Mouse (Mus musculus) lung, embryonic 14.5 days (tissue): Measurements from ENCODE around the gene Fahd2a. TPM values are rescaled to one million over a fixed set of nuclear protein-coding genes. Genes with fewer than 3 reads are reported as not detected.

Experiments
- ATAC-seq: fragments of 200-750 bp; cut with Nextera tagmentation; 2 replicates; pipeline ENCODE4 v1.8.0; 2017; ENCODE audit warnings: mild to moderate bottlenecking, moderate TSS enrichment, moderate library complexity; ENCODE audit not compliant: insufficient read depth
- DNase-seq: peaks from one replicate; pipeline ENCODE4 v3.0.0-alpha.2; 2015
- H3K27ac ChIP-seq: fragments of 300-500 bp; sonication (generic); 2 replicates; pipeline ENCODE4 v1.5.1; 2014; ENCODE audit warnings: low read depth, mild to moderate bottlenecking, moderate library complexity
- H3K27me3 ChIP-seq: fragments of 300-500 bp; sonication (generic); 2 replicates; pipeline ENCODE4 v1.6.1; 2014; ENCODE audit warnings: low read length, control low read depth; ENCODE audit not compliant: insufficient read depth
- H3K36me3 ChIP-seq: fragments of 300-500 bp; sonication (generic); 2 replicates; pipeline ENCODE4 v1.6.1; 2014; ENCODE audit warnings: control low read depth; ENCODE audit not compliant: insufficient read depth
- H3K4me1 ChIP-seq: fragments of 300-500 bp; sonication (generic); 2 replicates; pipeline ENCODE4 v1.6.1; 2014; ENCODE audit warnings: antibody characterized with exemption, control low read depth; ENCODE audit not compliant: insufficient read depth
- H3K4me2 ChIP-seq: fragments of 300-500 bp; sonication (generic); 2 replicates; pipeline ENCODE4 v1.6.1; 2014; ENCODE audit warnings: mild to moderate bottlenecking
- H3K4me3 ChIP-seq: fragments of 300-500 bp; sonication (generic); 2 replicates; pipeline ENCODE4 v1.5.1; 2014; ENCODE audit warnings: low read depth, low read length
- H3K9ac ChIP-seq: fragments of 300-500 bp; sonication (generic); 2 replicates; pipeline ENCODE4 v1.6.1; 2014
- H3K9me3 ChIP-seq: fragments of 300-500 bp; sonication (generic); 2 replicates; pipeline ENCODE4 v1.6.1; 2016; ENCODE audit warnings: low read depth, low read length, control low read depth
- CTCF ChIP-seq: IDR thresholded peaks from 2 replicates; pipeline ENCODE4 v1.5.1; 2016; ENCODE audit warnings: antibody characterized with exemption, low read depth
- WGBS: fragments of 180-500 bp; shearing (Covaris S2); extraction: QIAGEN DNeasy Blood & Tissue Kit; methylation state at CpG from one replicate; pipeline ENCODE4 v1.1.7; 2014; 5-methylcytosine and 5-hydroxymethylcytosine counted together
- polyA plus RNA-seq: library from polyadenylated mRNA; unstranded; fragments of >200 nt; fragmentation: Nextera tagmentation; extraction: Ambion mirVana; gene quantifications from 2 replicates; pipeline ENCODE4 v1.2.1, GENCODE M21; 2014

The Fahd2a gene
- polyA plus RNA-seq, 1 experiment from 2014 or later = 25.0 TPM

- H3K36me3 ChIP-seq = peaks cover 15% of the 10 kb centered on the region; the same call in 1 of the 2 replicates
- ATAC-seq (no peak), DNase-seq (no peak)
- no peaks in the 10 kb centered on the region for H3K27me3 ChIP-seq
- 71% methylated on average over 9 of the region's 9 CpGs for WGBS
- no peak overlapping the region for H3K4me3 ChIP-seq
- no peak overlapping the region for H3K27ac ChIP-seq
- no peak overlapping the region for H3K9ac ChIP-seq
- no peaks in the 10 kb centered on the region for H3K9me3 ChIP-seq
- no peak for TF ChIP-seq CTCF
- no peaks in the 10 kb centered on the region for H3K4me1 ChIP-seq
- no peak overlapping the region for H3K4me2 ChIP-seq
Measured at GRCm38 (mm10) chr2:127433487-127434295, 10.7 kb downstream of the Fahd2a start.

- no peak overlapping the region for H3K9ac ChIP-seq
- H3K36me3 ChIP-seq = 0 out of 2 replicates have a peak, but pooled peaks cover 4% of the 10 kb centered on the region
- ATAC-seq (no peak), DNase-seq (peak; percentile 80)
- WGBS = 12% methylated on average over 3 of the region's 3 CpGs
- H3K4me3 ChIP-seq = no peak overlapping the region
- H3K27me3 ChIP-seq = no peaks in the 10 kb centered on the region
- no peaks in the 10 kb centered on the region for H3K4me1 ChIP-seq
- peak; percentile 85 for TF ChIP-seq CTCF
- no peak overlapping the region for H3K27ac ChIP-seq
- H3K9me3 ChIP-seq = no peaks in the 10 kb centered on the region
- H3K4me2 ChIP-seq = no peak overlapping the region
Measured at GRCm38 (mm10) chr2:127430238-127430637, 14.1 kb downstream of the Fahd2a start.

- no peak within 1 kb of the TSS for H3K4me3 ChIP-seq
- no peak within 1 kb of the TSS for H3K4me2 ChIP-seq
- ATAC-seq = no peak
- H3K4me1 ChIP-seq = no peaks in the 10 kb centered on the region
- H3K36me3 ChIP-seq = no peaks in the 10 kb centered on the region
- no peaks in the 10 kb centered on the region for H3K9me3 ChIP-seq
- WGBS = 78% methylated on average over 17 of the region's 17 CpGs
- no peaks in the 10 kb centered on the region for H3K27me3 ChIP-seq
- H3K27ac ChIP-seq = no peak within 1 kb of the TSS
- no peak within 1 kb of the TSS for H3K9ac ChIP-seq
- TF ChIP-seq CTCF = no peak
- no peak for DNase-seq
Measured at GRCm38 (mm10) chr2:127424977-127425376, 19.4 kb downstream of the Fahd2a start, which contains the start of gene Gpat2. TSS of gene Gpat2 (plus strand) at chr2:127425199.

- WGBS = 56% methylated on average over 10 of the region's 10 CpGs
Measured at GRCm38 (mm10) chr2:127418266-127418970, 25.9 kb downstream of the Fahd2a start.

GRCm38 (mm10) chr2:127416706-127417105, 27.7 kb downstream of the Fahd2a start:
- no peak overlapping the region for H3K27ac ChIP-seq
- no peaks in the 10 kb centered on the region for H3K9me3 ChIP-seq
- no peaks in the 10 kb centered on the region for H3K27me3 ChIP-seq
- H3K36me3 ChIP-seq = no peaks in the 10 kb centered on the region
- DNase-seq (no peak), ATAC-seq (no peak)
- no peak overlapping the region for H3K4me3 ChIP-seq
- WGBS = 44% methylated on average over 3 of the region's 3 CpGs
- no peaks in the 10 kb centered on the region for H3K4me1 ChIP-seq
- no peak for TF ChIP-seq CTCF
- no peak overlapping the region for H3K9ac ChIP-seq
- H3K4me2 ChIP-seq = no peak overlapping the region

More at GRCm38 (mm10) chr2:127418266-127418970, 25.9 kb downstream of the Fahd2a start:
- no peak for ATAC-seq
- Histone ChIP-seq H3K27me3 (no peaks in the 10 kb centered on the region), H3K9ac (no peak overlapping the region), H3K36me3 (no peaks in the 10 kb centered on the region), H3K4me3 (no peak overlapping the region), H3K27ac (no peak overlapping the region), H3K4me2 (no peak overlapping the region), H3K9me3 (no peaks in the 10 kb centered on the region), H3K4me1 (no peaks in the 10 kb centered on the region)
- DNase-seq = no peak
- TF ChIP-seq CTCF = no peak

GRCm38 (mm10) chr2:127415806-127416205, 28.6 kb downstream of the Fahd2a start:
- H3K4me3 ChIP-seq = no peak overlapping the region
- no peak overlapping the region for H3K9ac ChIP-seq
- no peaks in the 10 kb centered on the region for H3K36me3 ChIP-seq
- no peaks in the 10 kb centered on the region for H3K27me3 ChIP-seq
- no peak overlapping the region for H3K27ac ChIP-seq
- no peaks in the 10 kb centered on the region for H3K9me3 ChIP-seq
- WGBS = 60% methylated on average over 10 of the region's 10 CpGs
- no peaks in the 10 kb centered on the region for H3K4me1 ChIP-seq
- DNase-seq = no peak
- no peak overlapping the region for H3K4me2 ChIP-seq
- ATAC-seq = no peak
- TF ChIP-seq CTCF = no peak

GRCm38 (mm10) chr2:127411126-127411525, 33.2 kb downstream of the Fahd2a start:
- H3K4me2 ChIP-seq = no peak overlapping the region
- no peak overlapping the region for H3K27ac ChIP-seq
- H3K9ac ChIP-seq = no peak overlapping the region
- 60% methylated on average over 6 of the region's 6 CpGs for WGBS
- DNase-seq (no peak), ATAC-seq (no peak)
- H3K4me1 ChIP-seq = no peaks in the 10 kb centered on the region
- no peaks in the 10 kb centered on the region for H3K9me3 ChIP-seq
- no peaks in the 10 kb centered on the region for H3K27me3 ChIP-seq
- TF ChIP-seq CTCF = no peak
- H3K36me3 ChIP-seq = no peaks in the 10 kb centered on the region
- no peak overlapping the region for H3K4me3 ChIP-seq
